Mouse (Mus musculus): ENCODE data around the gene Gm28374.
A peak's percentile ranks its signal among the peaks of the same experiment; 100 is the strongest.

DNA sequence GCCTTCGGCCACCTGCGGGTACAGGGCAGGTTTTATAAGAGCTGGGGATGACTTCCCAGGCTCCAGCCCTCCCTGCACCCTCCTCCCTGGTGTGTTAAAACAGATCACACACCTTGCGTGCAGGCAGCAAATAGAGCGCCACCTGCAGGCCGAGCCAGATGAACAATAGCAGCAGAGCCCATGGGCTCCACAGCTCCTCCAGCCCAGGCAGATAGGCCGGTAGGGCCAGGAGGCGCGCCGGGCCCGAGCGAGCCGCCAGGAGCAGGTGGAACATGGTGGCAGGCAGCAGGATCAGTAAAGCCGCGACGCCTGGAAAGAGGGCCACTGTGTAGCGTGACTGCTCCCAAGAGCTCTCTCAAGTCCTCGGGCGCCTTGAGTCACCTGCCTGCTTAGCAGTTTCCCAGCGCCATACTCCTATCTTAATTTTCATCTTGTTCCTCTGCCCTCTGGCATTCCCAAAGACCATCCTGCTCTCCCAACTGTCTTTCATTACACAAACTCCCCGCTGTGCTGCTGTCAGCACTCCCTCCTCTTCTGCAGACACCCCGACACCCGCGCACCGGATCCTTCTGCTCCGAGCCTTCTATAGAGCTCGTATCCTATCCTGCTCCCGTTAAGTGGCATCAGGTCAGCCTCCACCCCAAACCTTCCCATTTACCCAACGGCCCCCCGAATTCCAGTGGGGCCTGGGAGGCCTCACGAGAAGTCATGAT is 14.9 kb downstream of the Gm28374 start:
- TF ChIP-seq CTCF (IDR thresholded peaks at IDR 0.05; ENCODE audit: low read depth) = peak; percentile 97
- no peak for TF ChIP-seq EP300 (IDR thresholded peaks at IDR 0.05; ENCODE audit: low read depth)

Measured in liver, embryonic 14.5 days (tissue).